Mouse (Mus musculus) spleen, adult 10 weeks (tissue): ENCODE measurements around the gene Zfp697. TPM values are rescaled to one million over a fixed set of nuclear protein-coding genes. Genes with fewer than 3 reads are reported as not detected.

ENCODE experiments used
- polyA plus RNA-seq: library from polyadenylated mRNA; stranded (reverse); fragments of 350-450 nt; fragmentation: Illumina TruSeq; extraction: RNeasy Lipid Tissue Mini Kit (QIAGEN cat#74804); gene quantifications from one replicate; pipeline ENCODE4 v1.2.3, GENCODE M21; 2015; ENCODE audit warnings: low replicate concordance; ENCODE audit not compliant: insufficient read depth

The Zfp697 gene
- 1.3 TPM for polyA plus RNA-seq

GRCm38 (mm10) chr3:98382246-98382939 lies at the start of gene Zfp697:
Zfp697 (plus strand) TSS chr3:98382461.

GRCm38 (mm10) chr3:98339706-98340109 lies 42.6 kb upstream of the Zfp697 start, which contains the start of gene Phgdh:
Phgdh (minus strand) TSS chr3:98339990.

GRCm38 (mm10) chr3:98457026-98457425 lies 74.8 kb downstream of the Zfp697 start, which contains the start of gene Gm4450:
Gm4450 (minus strand) TSS chr3:98457126.

GRCm38 (mm10) chr3:98510414-98510813 lies 128.2 kb downstream of the Zfp697 start, which contains the start of gene Hsd3b4:
Hsd3b4 (minus strand) TSS chr3:98510514.

GRCm38 (mm10) chr3:98588707-98589106 lies 206.4 kb downstream of the Zfp697 start, which contains the start of gene Gm10681:
Gm10681 (minus strand) TSS chr3:98588807.

GRCm38 (mm10) chr3:98630152-98630551 lies 247.9 kb downstream of the Zfp697 start, which contains the start of gene Hsd3b5:
Hsd3b5 (minus strand) TSS chr3:98630252.

GRCm38 (mm10) chr3:98724376-98724775 lies 342.1 kb downstream of the Zfp697 start, which contains the start of gene Hsd3b2:
Hsd3b2 (minus strand) TSS chr3:98724543.

Other genes starting within 250 kb of the Zfp697 start
- 0.25 TPM for gene Adam30, start 221.8 kb upstream of the Zfp697 start, polyA plus RNA-seq
- not detected for gene Reg4, start 160.3 kb upstream of the Zfp697 start, polyA plus RNA-seq
- gene Hmgcs2, start 102.0 kb upstream of the Zfp697 start, polyA plus RNA-seq, result 39.3 TPM
- gene Phgdh, start 42.5 kb upstream of the Zfp697 start, polyA plus RNA-seq, result 27.4 TPM
- gene Gm4450, start 74.7 kb downstream of the Zfp697 start, polyA plus RNA-seq, result not detected
- not detected for gene Hsd3b4, start 128.1 kb downstream of the Zfp697 start, polyA plus RNA-seq
- not detected for gene Gm10681, start 206.3 kb downstream of the Zfp697 start, polyA plus RNA-seq
- gene Hsd3b5, start 247.8 kb downstream of the Zfp697 start, polyA plus RNA-seq, result not detected